Mouse (Mus musculus) lung, postnatal 0 days (tissue): ENCODE data around the gene Cyp17a1.

Experiments used
- CTCF ChIP-seq: IDR thresholded peaks from 2 replicates; pipeline ENCODE4 v1.5.1; 2016; ENCODE audit warnings: antibody characterized with exemption, mild to moderate bottlenecking
- EP300 ChIP-seq: IDR thresholded peaks from 2 replicates; pipeline ENCODE4 v1.6.1; 2016; ENCODE audit warnings: antibody characterized with exemption, mild to moderate bottlenecking, control low read depth

DNA sequence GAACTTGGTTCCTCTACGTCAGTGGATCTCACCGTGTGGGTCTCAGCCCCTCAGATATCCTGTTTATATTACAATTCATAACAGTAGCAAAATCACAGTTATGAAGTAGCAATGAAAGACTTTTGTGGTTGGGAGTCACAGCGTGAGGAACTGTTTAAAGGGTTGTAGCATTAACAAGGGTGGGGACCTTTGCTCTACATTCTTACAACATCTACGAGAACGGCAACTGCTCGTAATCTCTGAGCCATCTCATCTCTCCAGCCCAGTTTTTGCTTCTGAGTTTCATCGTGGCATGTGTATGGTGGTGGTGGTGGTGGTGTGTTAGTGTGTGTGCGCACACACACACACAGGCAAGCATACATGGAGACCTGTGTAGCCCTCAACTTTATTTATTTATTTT is 41.3 kb upstream of the Cyp17a1 start:
- TF ChIP-seq CTCF = no peak
- no peak for TF ChIP-seq EP300
